Mouse (Mus musculus): ENCODE results near the gene Akap8.

DNA sequence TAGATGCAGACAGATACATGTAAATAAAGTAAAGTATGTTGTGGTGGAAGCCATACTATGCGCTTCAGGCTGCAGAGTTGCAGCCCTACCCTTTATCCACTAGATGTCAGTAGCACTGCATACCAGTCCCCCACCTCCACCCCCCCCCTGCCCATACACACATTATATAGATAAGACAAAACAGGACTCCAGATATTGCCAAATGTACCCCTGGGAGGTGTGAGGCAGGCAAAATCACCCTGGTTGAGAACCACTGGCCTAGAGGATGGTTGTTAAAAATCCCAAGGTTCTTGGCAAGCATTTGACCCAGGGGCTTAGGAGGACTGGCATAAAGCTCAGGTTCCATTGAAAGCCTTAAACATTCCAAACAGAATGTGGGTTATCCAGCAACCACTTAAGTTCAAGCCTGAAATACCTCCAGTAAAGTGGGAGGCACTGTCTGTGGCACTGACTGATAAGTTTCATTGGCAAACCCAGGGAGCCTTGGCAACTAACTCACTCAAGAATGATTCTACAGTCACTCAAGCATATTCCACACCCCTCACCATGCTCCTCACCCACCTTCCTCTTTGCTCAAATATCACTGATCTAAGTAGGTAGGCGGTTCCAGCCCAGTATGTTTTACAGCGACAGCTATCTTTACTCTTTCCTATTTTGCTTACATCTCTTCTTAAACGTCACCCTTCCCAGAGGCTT lies 28.1 kb upstream of the Akap8 start:
- TF ChIP-seq CTCF (IDR thresholded peaks at IDR 0.05; ENCODE audit: low read depth): peak; percentile 96
- no peak for TF ChIP-seq EP300 (IDR thresholded peaks at IDR 0.05; ENCODE audit: low read depth)

Measured in liver, embryonic 14.5 days (tissue).